Mouse (Mus musculus) adipocyte (in vitro differentiated cells): ENCODE results near the gene Ica1l.

Source experiments
- DNase-seq: peaks from one replicate; pipeline ENCODE4 v3.0.0-alpha.2; 2016; ENCODE audit warnings: low spot score

Ica1l gene

GRCm38 (mm10) chr1:59966171-59966785 is 76.7 kb downstream of the Ica1l start:
- DNase-seq, result no peak

GRCm38 (mm10) chr1:59959941-59960340 is 83.0 kb downstream of the Ica1l start:
- no peak for DNase-seq

GRCm38 (mm10) chr1:59957206-59957605 is 85.8 kb downstream of the Ica1l start:
- no peak for DNase-seq

- no peak for DNase-seq
Observed at GRCm38 (mm10) chr1:59947509-59947908, 95.5 kb downstream of the Ica1l start.

GRCm38 (mm10) chr1:59945969-59946368 is 97.0 kb downstream of the Ica1l start:
- no peak for DNase-seq

- peak; percentile 25 for DNase-seq
Observed at GRCm38 (mm10) chr1:59943825-59944224, 99.2 kb downstream of the Ica1l start.

- DNase-seq, result no peak
Observed at GRCm38 (mm10) chr1:59942057-59942790, 100.8 kb downstream of the Ica1l start.

- DNase-seq, result no peak
Observed at GRCm38 (mm10) chr1:59941063-59941462, 101.9 kb downstream of the Ica1l start.

- DNase-seq, result no peak
Observed at GRCm38 (mm10) chr1:59932991-59933390, 110.0 kb downstream of the Ica1l start.
